Mouse (Mus musculus) adrenal gland, postnatal 25 days (tissue): ENCODE data around the gene Olfr1192-ps1. TPM values are rescaled to one million over a fixed set of nuclear protein-coding genes. Genes with fewer than 3 reads are reported as not detected.
"Not testable (repeated sequence)": the region's sequence is repeated elsewhere in the genome, so short reads cannot be mapped to it uniquely, and the experiment has no call there.

ENCODE experiments used
- DNase-seq: peaks from one replicate; pipeline ENCODE4 v3.0.0; 2021; ENCODE audit warnings: mixed read lengths
- long read RNA-seq: library from polyadenylated mRNA; stranded (forward); transcript quantifications from one replicate; pipeline ENCODE4 v2.0.0, GENCODE M21; 2021
- total RNA-seq: library from RNA; stranded (reverse); gene quantifications from 2 replicates; pipeline ENCODE4 v1.2.3, GENCODE M21; 2021

Olfr1192-ps1 gene
- not detected in 2 replicates for total RNA-seq
- long read RNA-seq = 0 reads

GRCm38 (mm10) chr2:88648209-88648608 is at the start of gene Olfr1192-ps1:
Gene Olfr1192-ps1, plus strand, starts transcription at chr2:88648509.
- no peak for DNase-seq

GRCm38 (mm10) chr2:88640242-88640641 is 8.1 kb upstream of the Olfr1192-ps1 start, which contains the start of gene Olfr1191-ps1:
Gene Olfr1191-ps1, plus strand, starts transcription at chr2:88640542.
- DNase-seq = not testable (repeated sequence)

GRCm38 (mm10) chr2:88675328-88675727 is 27.0 kb downstream of the Olfr1192-ps1 start, which contains the start of gene Olfr1193:
Gene Olfr1193, plus strand, starts transcription at chr2:88675628.
- DNase-seq = not testable (repeated sequence)

GRCm38 (mm10) chr2:88689087-88689486 is 40.8 kb downstream of the Olfr1192-ps1 start, which contains the start of gene Olfr1195:
Gene Olfr1195, minus strand, starts transcription at chr2:88689187.
- no peak for DNase-seq

GRCm38 (mm10) chr2:88704497-88704896 is 56.2 kb downstream of the Olfr1192-ps1 start, which contains the start of gene Olfr1196:
Gene Olfr1196, minus strand, starts transcription at chr2:88704597.
- no peak for DNase-seq

Other genes with a start within 250 kb of the Olfr1192-ps1 start
- gene Olfr1179, start 242.1 kb upstream of the Olfr1192-ps1 start, total RNA-seq = not detected in 2 replicates
- gene Olfr1180, start 229.4 kb upstream of the Olfr1192-ps1 start, total RNA-seq = not detected in 2 replicates
- gene Olfr1181, start 222.3 kb upstream of the Olfr1192-ps1 start, total RNA-seq = not detected in 2 replicates
- gene Gm13757, start 199.4 kb upstream of the Olfr1192-ps1 start, total RNA-seq = not detected in 2 replicates
- not detected in 2 replicates for gene Olfr1183, start 193.6 kb upstream of the Olfr1192-ps1 start, total RNA-seq
- gene Olfr1184, start 164.9 kb upstream of the Olfr1192-ps1 start, total RNA-seq = not detected in 2 replicates
- gene Olfr1185-ps1, start 155.2 kb upstream of the Olfr1192-ps1 start, total RNA-seq = not detected in 2 replicates
- not detected in 2 replicates for gene Olfr1186, start 130.0 kb upstream of the Olfr1192-ps1 start, total RNA-seq
- gene Olfr1188, start 91.6 kb upstream of the Olfr1192-ps1 start, total RNA-seq = not detected in 2 replicates
- not detected in 2 replicates for gene Olfr1189, start 62.1 kb upstream of the Olfr1192-ps1 start, total RNA-seq
- not detected in 2 replicates for gene Olfr1191-ps1, start 8.0 kb upstream of the Olfr1192-ps1 start, total RNA-seq
- not detected in 2 replicates for gene Olfr1193, start 27.1 kb downstream of the Olfr1192-ps1 start, total RNA-seq
- not detected in 2 replicates for gene Olfr1195, start 40.7 kb downstream of the Olfr1192-ps1 start, total RNA-seq
- gene Olfr1196, start 56.1 kb downstream of the Olfr1192-ps1 start, total RNA-seq = not detected in 2 replicates
- gene Olfr1197, start 83.9 kb downstream of the Olfr1192-ps1 start, total RNA-seq = not detected in 2 replicates
- gene Olfr1198, start 102.9 kb downstream of the Olfr1192-ps1 start, total RNA-seq = not detected in 2 replicates
- not detected in 2 replicates for gene Olfr1199, start 112.0 kb downstream of the Olfr1192-ps1 start, total RNA-seq
- not detected in 2 replicates for gene Olfr1200, start 122.0 kb downstream of the Olfr1192-ps1 start, total RNA-seq
- not detected in 2 replicates for gene Olfr1201, start 144.5 kb downstream of the Olfr1192-ps1 start, total RNA-seq
- not detected in 2 replicates for gene Olfr1202, start 166.0 kb downstream of the Olfr1192-ps1 start, total RNA-seq
- gene Olfr1205, start 181.2 kb downstream of the Olfr1192-ps1 start, total RNA-seq = not detected in 2 replicates
- gene Olfr1204, start 200.8 kb downstream of the Olfr1192-ps1 start, total RNA-seq = not detected in 2 replicates
- gene Olfr1206, start 214.7 kb downstream of the Olfr1192-ps1 start, total RNA-seq = not detected in 2 replicates